In the genomic region with DNA sequence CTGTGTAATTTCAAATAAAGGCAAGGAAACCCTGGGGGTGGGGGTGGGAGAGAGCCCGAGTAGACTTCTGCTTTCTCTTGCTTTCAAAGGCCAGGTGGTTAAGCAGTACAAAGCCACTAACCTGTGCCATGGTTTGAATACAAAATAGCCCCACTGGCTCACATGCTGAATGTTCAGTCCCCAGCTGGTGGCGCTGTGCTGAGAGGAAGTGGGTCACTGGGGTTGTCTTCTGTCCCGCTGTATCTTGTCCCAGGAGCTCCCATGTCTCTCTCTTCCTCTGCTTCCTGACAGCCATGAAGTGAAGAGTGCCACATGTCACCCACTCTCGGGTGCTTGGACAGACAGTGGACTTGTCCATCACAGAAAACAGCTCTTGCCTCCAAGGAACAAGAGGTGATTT, we compare ENCODE assay signal across 12 mouse cellular contexts. TPM values are rescaled to one million over a fixed set of nuclear protein-coding genes. Genes with fewer than 3 reads are reported as not detected.
DNase-seq lines count a peak whose midpoint lies in the region; ATAC-seq and TF ChIP-seq lines count a peak whose summit lies in the region.
"Had no signal": no experiment of that assay in that cellular context is flagged by ENCODE, and none has a peak within 500 bp of the region (broad histone marks: within the 10 kb centered on the region; RNA-seq: fewer than 3 reads in every experiment).

No protein-coding gene starts in this region.

- peak; percentile 44 for TF ChIP-seq CTCF in lung, postnatal 0 days (IDR thresholded peaks at IDR 0.05)

- H3K9me3 ChIP-seq in lung, postnatal 0 days (ENCODE audit: low read length), result no peaks in the 10 kb centered on the region
- no peaks in the 10 kb centered on the region for H3K9me3 ChIP-seq in limb, embryonic 10.5 days (replicated peaks)
- H3K9me3 ChIP-seq: limb, embryonic 13.5 days had no signal

- no peak overlapping the region for H3K27ac ChIP-seq in lung, postnatal 0 days (ENCODE audit: low read length)
- no peak overlapping the region for H3K27ac ChIP-seq in limb, embryonic 10.5 days
- H3K27ac ChIP-seq: limb, embryonic 13.5 days had no signal

- no peak for ATAC-seq in CD4-positive, CD25-positive, alpha-beta regulatory T cell, adult 4 months
- ATAC-seq in lung, postnatal 0 days, result no peak

- 36% methylated on average over 4 of the region's 4 CpGs for WGBS in lung, postnatal 0 days
- 37% methylated on average over 4 of the region's 4 CpGs for WGBS in limb, embryonic 10.5 days

- DNase-seq in CD4-positive, CD25-positive, alpha-beta regulatory T cell, adult 2 months (ENCODE audit: low read depth, low spot score), result peak; percentile 70
- DNase-seq in lung, postnatal 0 days (ENCODE audit: low spot score), result no peak
- DNase-seq in lung, postnatal 14 days, result no peak
- peak; percentile 28 for DNase-seq in lung, postnatal 36 days
- DNase-seq in thymus, postnatal 14 days, result peak; percentile 66
- DNase-seq in cerebellum, adult 8-10 months, result no peak
- DNase-seq in limb, embryonic 10.5 days (ENCODE audit: low spot score), result no peak
- DNase-seq: embryo, embryonic 11 days; heart, postnatal 10 days; right cerebral cortex, postnatal 25 days had no signal

- no peak overlapping the region for H3K4me2 ChIP-seq in lung, postnatal 0 days (replicated peaks; ENCODE audit: low read depth, low read length)
- H3K4me2 ChIP-seq: limb, embryonic 13.5 days had no signal

- H3K9ac ChIP-seq in lung, postnatal 0 days (replicated peaks; ENCODE audit: low read depth), result no peak overlapping the region
- H3K9ac ChIP-seq: limb, embryonic 13.5 days had no signal

- no peaks in the 10 kb centered on the region for H3K4me1 ChIP-seq in lung, postnatal 0 days (ENCODE audit: insufficient read depth, low read depth, low read length)
- no peaks in the 10 kb centered on the region for H3K4me1 ChIP-seq in limb, embryonic 10.5 days
- H3K4me1 ChIP-seq: limb, embryonic 13.5 days had no signal

- no peak overlapping the region for H3K4me3 ChIP-seq in lung, postnatal 0 days (ENCODE audit: low read depth, low read length)
- no peak overlapping the region for H3K4me3 ChIP-seq in limb, embryonic 10.5 days
- H3K4me3 ChIP-seq: limb, embryonic 13.5 days had no signal

- no peaks in the 10 kb centered on the region for H3K36me3 ChIP-seq in lung, postnatal 0 days (ENCODE audit: insufficient read depth, low read length)
- no peaks in the 10 kb centered on the region for H3K36me3 ChIP-seq in limb, embryonic 10.5 days
- H3K36me3 ChIP-seq: limb, embryonic 13.5 days had no signal

- no peak for TF ChIP-seq EP300 in lung, postnatal 0 days (IDR thresholded peaks at IDR 0.05)

- H3K27me3 ChIP-seq in lung, postnatal 0 days (replicated peaks; ENCODE audit: insufficient read depth, low read length), result no peaks in the 10 kb centered on the region
- no peaks in the 10 kb centered on the region for H3K27me3 ChIP-seq in limb, embryonic 10.5 days (ENCODE audit: low read depth, poor library complexity, severe bottlenecking)
- H3K27me3 ChIP-seq: limb, embryonic 13.5 days had no signal

RNA-seq across cellular contexts. Expression of a gene that starts 4.9 kb away (rescaled TPM):
- 1 to 10 TPM; 1.5 to 2.2 TPM for polyA plus RNA-seq in CD4-positive, CD25-positive, alpha-beta regulatory T cell, adult 4 months (2017; shearing (Covaris generic))
- polyA plus RNA-seq in lung, postnatal 0 days (2015; fragmentation: Nextera tagmentation; extraction: Ambion mirVana), result 9.7 and 11.6 TPM in 2 replicates
- 0.72 and 0.88 TPM in 2 replicates for polyA plus RNA-seq in limb, embryonic 10.5 days (2016; fragmentation: Nextera tagmentation; extraction: Ambion mirVana)

Comparison
In these comparisons a context has a peak if more than half of its experiments do, and no peak if none do; other contexts are left out.
1. DNase-seq: peak in CD4-positive, CD25-positive, alpha-beta regulatory T cell, adult 2 months (single experiment), lung, postnatal 36 days (single experiment) and thymus, postnatal 14 days (single experiment); none in lung, postnatal 0 days (single experiment), lung, postnatal 14 days (single experiment), cerebellum, adult 8-10 months (single experiment) and limb, embryonic 10.5 days (single experiment).